Mouse (Mus musculus) adrenal gland, postnatal 4 days (tissue): ENCODE results near the gene Ddx54. TPM values are rescaled to one million over a fixed set of nuclear protein-coding genes. Genes with fewer than 3 reads are reported as not detected.

ENCODE experiments used
- DNase-seq, 2 experiments: peaks; one replicate each; pipeline ENCODE4 v3.0.0; 2021 to 2022; ENCODE audit warnings: low spot score in 2 of 2, mixed read lengths in 2 of 2
- total RNA-seq, 2 experiments: library from RNA; stranded (reverse); gene quantifications; 2 replicates each; pipeline ENCODE4 v1.2.3; 2021

Ddx54 gene
- total RNA-seq, 2 experiments from 2014 or later: 47.6 to 51.4 TPM

GRCm38 (mm10) chr5:120640094-120640493 is 27.6 kb downstream of the Ddx54 start:
- DNase-seq: no peak

GRCm38 (mm10) chr5:120643365-120644085 is 31.0 kb downstream of the Ddx54 start:
- peak in 1 of 2 experiments; percentile 41 for DNase-seq

- DNase-seq: no peak
Observed at GRCm38 (mm10) chr5:120644227-120644626, 31.7 kb downstream of the Ddx54 start.

- no peak for DNase-seq
Observed at GRCm38 (mm10) chr5:120645851-120646250, 33.3 kb downstream of the Ddx54 start.

GRCm38 (mm10) chr5:120647361-120647760 is 34.8 kb downstream of the Ddx54 start:
- DNase-seq: no peak

GRCm38 (mm10) chr5:120647814-120648491 is 35.4 kb downstream of the Ddx54 start:
- no peak for DNase-seq

GRCm38 (mm10) chr5:120648569-120649373 is 36.2 kb downstream of the Ddx54 start, which contains the start of gene Rasal1:
Gene Rasal1, plus strand, starts transcription at chr5:120648812.
- peak; percentile 47 to 56 for DNase-seq

GRCm38 (mm10) chr5:120649374-120649933 is 36.9 kb downstream of the Ddx54 start:
- no peak for DNase-seq

- DNase-seq: no peak
Observed at GRCm38 (mm10) chr5:120649938-120650337, 37.4 kb downstream of the Ddx54 start.

- no peak for DNase-seq
Observed at GRCm38 (mm10) chr5:120651230-120651629, 38.7 kb downstream of the Ddx54 start.

- no peak for DNase-seq
Observed at GRCm38 (mm10) chr5:120652915-120653701, 40.6 kb downstream of the Ddx54 start.

- DNase-seq: no peak
Observed at GRCm38 (mm10) chr5:120653873-120654272, 41.3 kb downstream of the Ddx54 start.

- DNase-seq: no peak
Observed at GRCm38 (mm10) chr5:120656281-120656751, 43.8 kb downstream of the Ddx54 start.

- DNase-seq: no peak
Observed at GRCm38 (mm10) chr5:120660816-120661215, 48.3 kb downstream of the Ddx54 start.

GRCm38 (mm10) chr5:120664888-120665287 is 52.3 kb downstream of the Ddx54 start:
- DNase-seq: no peak

GRCm38 (mm10) chr5:120668761-120669160 is 56.2 kb downstream of the Ddx54 start:
- DNase-seq: no peak

GRCm38 (mm10) chr5:120670132-120670531 is 57.6 kb downstream of the Ddx54 start:
- no peak for DNase-seq

GRCm38 (mm10) chr5:120671865-120672264 is 59.3 kb downstream of the Ddx54 start:
- no peak for DNase-seq

GRCm38 (mm10) chr5:120673626-120674025 is 61.1 kb downstream of the Ddx54 start:
- peak in 1 of 2 experiments; percentile 39 for DNase-seq
